Mouse (Mus musculus) cortical plate, adult 2 months (tissue): ENCODE results near the gene Tmem132d.

Source experiments
- CTCF ChIP-seq: fragments of 200-500 bp; IDR thresholded peaks from 2 replicates; pipeline ENCODE4 v1.5.1; 2011; ENCODE audit warnings: mild to moderate bottlenecking, control low read depth, low read length; ENCODE audit not compliant: insufficient read depth; ENCODE audit errors: extremely low read depth
- POLR2A ChIP-seq: fragments of 200-500 bp; IDR thresholded peaks from 2 replicates; pipeline ENCODE4 v1.6.1; 2011; ENCODE audit warnings: mild to moderate bottlenecking, low read length, control low read depth; ENCODE audit not compliant: insufficient read depth; ENCODE audit errors: extremely low read depth

DNA sequence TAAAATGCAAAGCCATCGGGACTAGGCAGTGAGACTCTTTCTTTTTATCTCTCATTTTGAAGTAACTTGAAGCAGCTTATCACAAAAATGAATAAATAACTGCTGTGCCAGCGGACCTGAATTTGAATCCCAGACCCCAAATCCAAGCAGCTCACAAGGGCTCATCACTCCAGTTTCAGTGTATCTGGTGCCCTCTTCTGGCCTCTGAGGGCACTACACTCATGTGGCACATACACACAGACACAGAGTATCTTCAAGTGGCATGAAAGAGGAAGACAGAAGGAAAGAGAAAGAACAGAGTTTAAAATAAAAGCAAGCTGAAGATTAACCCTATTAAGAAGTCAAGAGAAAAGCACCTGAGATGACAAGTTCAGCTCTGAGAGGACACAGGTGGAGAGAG, 10.8 kb downstream of the Tmem132d start:
- peak; percentile 26; the same call in 1 of the 2 replicates for TF ChIP-seq CTCF
- TF ChIP-seq POLR2A: no peak
